9 mouse cellular contexts compared by ENCODE assay signal in genomic region chr2:172643860-172644259, GRCm38 (mm10).
DNase-seq lines count a peak whose midpoint lies in the region; ATAC-seq and TF ChIP-seq lines count a peak whose summit lies in the region.
"Had no signal": no experiment of that assay in that cellular context is flagged by ENCODE, and none has a peak within 500 bp of the region (broad histone marks: within the 10 kb centered on the region; RNA-seq: fewer than 3 reads in every experiment).

No protein-coding gene starts in this region.

- TF ChIP-seq CTCF in embryonic fibroblast, embryonic 13.5 days (IDR thresholded peaks at IDR 0.05; ENCODE audit: borderline replicate concordance, insufficient read depth, low read length) = no peak
- no peak for TF ChIP-seq CTCF in kidney, adult 2 months (conservative IDR thresholded peaks at IDR 0.05; ENCODE audit: insufficient read depth, insufficient read length, low read depth, low read length)

- H3K4me3 ChIP-seq in forebrain, embryonic 11.5 days (ENCODE audit: low read depth, low read length) = no peak overlapping the region
- H3K4me3 ChIP-seq in forebrain, embryonic 16.5 days (replicated peaks; ENCODE audit: low read length) = no peak overlapping the region
- H3K4me3 ChIP-seq in embryonic fibroblast, embryonic 13.5 days (ENCODE audit: insufficient read depth, low read length) = no peak overlapping the region
- H3K4me3 ChIP-seq in kidney, adult 2 months (ENCODE audit: insufficient read depth, low read depth, low read length) = no peak overlapping the region
- H3K4me3 ChIP-seq: limb, embryonic 15.5 days had no signal

- peak; percentile 58 for TF ChIP-seq POLR2A in embryonic fibroblast, embryonic 13.5 days (IDR thresholded peaks at IDR 0.05; ENCODE audit: low read depth, low read length)
- no peak for TF ChIP-seq POLR2A in kidney, adult 2 months (IDR thresholded peaks at IDR 0.05; ENCODE audit: low read depth, low read length)

- no peaks in the 10 kb centered on the region for H3K27me3 ChIP-seq in forebrain, embryonic 11.5 days (ENCODE audit: control insufficient read depth, insufficient read depth, low read length)
- no peaks in the 10 kb centered on the region for H3K27me3 ChIP-seq in forebrain, embryonic 16.5 days (replicated peaks; ENCODE audit: control insufficient read depth, insufficient read depth, low read length)
- H3K27me3 ChIP-seq in kidney, adult 2 months (replicated peaks; ENCODE audit: control insufficient read depth, insufficient read depth, low read length) = no peaks in the 10 kb centered on the region
- H3K27me3 ChIP-seq: limb, embryonic 15.5 days had no signal

- no peaks in the 10 kb centered on the region for H3K36me3 ChIP-seq in forebrain, embryonic 11.5 days (ENCODE audit: control insufficient read depth, insufficient read depth, low read length)
- H3K36me3 ChIP-seq in forebrain, embryonic 16.5 days (ENCODE audit: control insufficient read depth, insufficient read depth) = no peaks in the 10 kb centered on the region
- H3K36me3 ChIP-seq in kidney, adult 2 months (ENCODE audit: control insufficient read depth, insufficient read depth, low read length) = no peaks in the 10 kb centered on the region
- H3K36me3 ChIP-seq: limb, embryonic 15.5 days had no signal

- 35% methylated on average over 12 of the region's 12 CpGs for WGBS in forebrain, embryonic 11.5 days
- 29% methylated on average over 12 of the region's 12 CpGs for WGBS in forebrain, embryonic 16.5 days
- WGBS in kidney, adult 2 months = 5% methylated on average over 12 of the region's 12 CpGs

- DNase-seq in forebrain, embryonic 11.5 days (ENCODE audit: low spot score) = no peak
- DNase-seq in kidney, adult 2 months = peak; percentile 37
- DNase-seq in ovary, postnatal 36 days (ENCODE audit: low spot score) = peak; percentile 24
- no peak for DNase-seq in yolk sac, embryonic 10.5 days (ENCODE audit: low spot score)
- no peak for DNase-seq in cerebellum, adult 9-11 months
- no peak for DNase-seq in left cerebral cortex, adult 18-20 months (ENCODE audit: low spot score in 2 of 2)

- no peak overlapping the region for H3K27ac ChIP-seq in forebrain, embryonic 11.5 days (ENCODE audit: low read depth, low read length)
- H3K27ac ChIP-seq in forebrain, embryonic 16.5 days (ENCODE audit: low read length) = no peak overlapping the region
- peak overlapping the region; percentile 87 for H3K27ac ChIP-seq in embryonic fibroblast, embryonic 13.5 days (ENCODE audit: insufficient read depth, low read length)
- H3K27ac ChIP-seq in kidney, adult 2 months (ENCODE audit: insufficient read depth, low read depth, low read length) = no peak overlapping the region
- H3K27ac ChIP-seq: limb, embryonic 15.5 days had no signal

- H3K4me1 ChIP-seq in forebrain, embryonic 11.5 days (replicated peaks; ENCODE audit: control insufficient read depth, insufficient read depth, low read length) = no peaks in the 10 kb centered on the region; the same call in none of the 2 replicates
- H3K4me1 ChIP-seq in forebrain, embryonic 16.5 days (replicated peaks; ENCODE audit: control insufficient read depth, insufficient read depth, low read length) = no peaks in the 10 kb centered on the region; the same call in 1 of the 2 replicates
- H3K4me1 ChIP-seq in embryonic fibroblast, embryonic 13.5 days (ENCODE audit: control insufficient read depth, insufficient read depth, low read length) = peaks cover 10% of the 10 kb centered on the region
- no peaks in the 10 kb centered on the region for H3K4me1 ChIP-seq in kidney, adult 2 months (ENCODE audit: control insufficient read depth, insufficient read depth, low read length)

- ATAC-seq in forebrain, embryonic 11.5 days (replicated peaks; ENCODE audit: low FRiP score) = 0 out of 2 replicates have a peak, but pooled peaks have one; percentile 26
- ATAC-seq in forebrain, embryonic 16.5 days = no peak

- H3K4me2 ChIP-seq in forebrain, embryonic 11.5 days (ENCODE audit: low read depth, low read length, severe bottlenecking) = no peak overlapping the region
- no peak overlapping the region for H3K4me2 ChIP-seq in forebrain, embryonic 16.5 days (ENCODE audit: low read length)
- H3K4me2 ChIP-seq: limb, embryonic 15.5 days had no signal

- H3K9me3 ChIP-seq in forebrain, embryonic 11.5 days (ENCODE audit: control insufficient read depth, low read length) = no peaks in the 10 kb centered on the region
- peaks cover 4% of the 10 kb centered on the region; the same call in 1 of the 2 replicates for H3K9me3 ChIP-seq in forebrain, embryonic 16.5 days (ENCODE audit: control insufficient read depth, low read length)
- H3K9me3 ChIP-seq: limb, embryonic 15.5 days had no signal

- H3K9ac ChIP-seq in forebrain, embryonic 11.5 days (ENCODE audit: low read length) = no peak overlapping the region
- H3K9ac ChIP-seq in forebrain, embryonic 16.5 days (replicated peaks; ENCODE audit: low read depth, low read length) = no peak overlapping the region
- H3K9ac ChIP-seq: limb, embryonic 15.5 days had no signal

Comparison
In these comparisons a context has a peak if more than half of its experiments do, and no peak if none do; other contexts are left out.
1. DNase-seq: peak in kidney, adult 2 months (single experiment) and ovary, postnatal 36 days (single experiment); none in forebrain, embryonic 11.5 days (single experiment), yolk sac, embryonic 10.5 days (single experiment), cerebellum, adult 9-11 months (single experiment) and left cerebral cortex, adult 18-20 months (0 of 2).